Mouse (Mus musculus) layer of hippocampus, adult 9-11 months (tissue): ENCODE results near the gene Ftsj1.

Experiments
- DNase-seq: peaks from one replicate; pipeline ENCODE4 v3.0.0; 2022

Ftsj1 gene

DNA sequence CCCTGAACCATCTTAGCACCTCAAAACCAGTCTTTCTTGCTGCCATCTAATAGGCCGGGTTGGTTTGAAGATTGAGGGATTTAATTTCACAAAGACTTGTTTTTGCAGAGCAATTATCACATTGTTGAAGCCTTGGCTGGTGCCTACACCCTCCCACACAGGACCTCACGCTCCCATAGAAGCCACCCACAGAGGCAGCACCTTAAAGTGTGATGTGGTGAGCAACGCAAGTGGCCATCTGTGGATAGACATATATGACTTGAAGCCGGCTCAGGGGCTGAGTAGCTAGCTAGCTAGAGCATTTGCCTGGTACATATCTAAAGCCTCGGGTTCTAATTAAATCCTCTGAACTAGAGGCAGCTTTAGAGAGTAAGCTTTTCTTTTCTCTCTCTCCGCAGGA lies 34.8 kb downstream of the Ftsj1 start:
- DNase-seq: peak; percentile 32

DNA sequence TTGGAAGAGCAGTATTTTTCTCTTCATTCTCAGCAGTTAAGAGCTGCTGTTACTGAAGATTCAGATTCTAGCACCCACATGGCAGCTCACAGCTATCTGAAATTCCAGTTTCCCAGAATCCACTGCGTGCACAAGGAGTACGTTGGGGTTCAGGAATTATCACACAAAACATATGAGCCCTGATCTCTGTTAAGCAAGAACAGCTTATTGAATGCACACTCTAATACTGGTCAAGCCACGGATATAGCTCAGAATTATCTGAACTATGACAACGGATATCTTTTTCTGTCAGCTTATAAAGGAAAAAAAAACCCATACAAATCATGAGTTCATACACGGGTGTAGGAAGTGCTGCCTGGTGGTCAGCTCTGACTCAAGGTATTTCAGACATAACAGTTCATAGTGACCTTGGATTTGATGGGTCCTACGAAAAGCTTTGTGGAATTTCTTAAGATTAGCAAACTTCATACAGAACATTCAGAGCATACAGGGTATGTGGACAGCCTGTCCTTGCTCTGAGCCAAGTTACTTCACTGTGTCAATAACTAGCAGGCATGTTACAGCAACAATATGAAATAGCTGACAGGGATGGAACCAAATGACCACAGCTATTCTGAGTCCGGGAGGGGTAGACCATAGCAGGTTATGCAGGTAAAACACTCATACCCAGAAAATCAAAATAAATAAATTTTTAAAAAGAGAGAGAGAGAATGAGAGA lies 40.6 kb downstream of the Ftsj1 start:
- DNase-seq: no peak

DNA sequence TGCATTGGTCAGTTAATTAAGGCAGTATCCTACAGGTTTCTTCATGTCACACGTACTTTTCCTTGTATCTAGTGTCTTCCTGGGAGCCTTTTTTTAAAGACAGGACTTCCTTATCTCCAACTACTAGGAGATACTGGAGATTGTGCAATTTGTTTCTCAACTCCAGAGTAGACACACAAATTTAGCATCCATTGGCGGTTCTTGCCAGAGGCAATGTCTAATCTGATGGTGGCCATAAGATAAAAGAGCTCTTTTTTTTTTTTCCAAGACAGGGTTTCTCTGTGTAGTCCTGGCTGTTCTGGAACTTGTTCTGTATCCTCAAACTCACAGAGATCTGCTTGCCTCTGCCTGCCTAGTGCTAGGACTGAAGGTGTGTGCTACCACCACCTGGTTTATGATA lies 42.5 kb downstream of the Ftsj1 start:
- no peak for DNase-seq

DNA sequence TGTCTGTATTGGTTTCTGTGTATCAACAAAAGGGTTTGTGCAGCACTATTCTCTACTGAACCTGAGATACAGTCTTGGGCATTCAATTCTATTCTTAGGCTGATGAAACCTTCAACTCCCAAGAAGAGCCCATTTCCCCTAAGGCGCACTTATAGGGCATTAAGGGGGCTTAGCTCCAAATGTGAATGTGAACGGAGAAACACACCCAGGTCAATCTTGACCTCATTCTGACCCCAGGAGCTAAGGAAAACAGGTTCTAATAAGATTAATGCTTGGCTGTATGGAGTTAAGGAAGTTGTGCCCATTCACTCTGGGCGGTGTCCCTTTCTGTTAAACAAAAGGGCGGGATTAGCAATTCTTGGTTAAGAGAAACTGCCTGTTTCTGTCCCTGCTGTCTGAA lies 45.0 kb downstream of the Ftsj1 start:
- DNase-seq: no peak

DNA sequence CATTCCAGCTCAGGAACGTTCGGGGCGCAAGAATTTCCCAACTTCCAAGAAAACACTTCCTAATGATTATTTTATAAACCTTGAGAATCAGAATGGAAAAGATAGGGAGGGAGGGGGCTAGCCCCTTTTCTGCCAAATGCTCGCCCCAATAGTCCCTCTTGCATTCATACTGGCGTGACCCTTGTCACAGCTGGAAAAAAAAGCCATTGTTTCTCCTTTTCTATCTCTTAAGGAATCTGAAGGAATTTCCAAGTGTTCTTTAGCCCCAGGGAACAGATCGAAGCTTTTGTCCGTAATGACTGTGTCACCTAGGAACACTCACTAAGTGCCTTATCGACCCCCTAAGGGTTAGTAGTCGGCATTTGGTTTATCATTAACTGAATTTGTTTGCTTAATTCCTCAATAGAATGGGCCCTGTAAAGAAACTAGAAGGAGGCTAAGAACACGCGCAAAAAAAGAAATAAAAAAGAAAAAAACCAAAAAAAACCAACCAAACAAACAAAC lies 45.5 kb downstream of the Ftsj1 start:
- no peak for DNase-seq

DNA sequence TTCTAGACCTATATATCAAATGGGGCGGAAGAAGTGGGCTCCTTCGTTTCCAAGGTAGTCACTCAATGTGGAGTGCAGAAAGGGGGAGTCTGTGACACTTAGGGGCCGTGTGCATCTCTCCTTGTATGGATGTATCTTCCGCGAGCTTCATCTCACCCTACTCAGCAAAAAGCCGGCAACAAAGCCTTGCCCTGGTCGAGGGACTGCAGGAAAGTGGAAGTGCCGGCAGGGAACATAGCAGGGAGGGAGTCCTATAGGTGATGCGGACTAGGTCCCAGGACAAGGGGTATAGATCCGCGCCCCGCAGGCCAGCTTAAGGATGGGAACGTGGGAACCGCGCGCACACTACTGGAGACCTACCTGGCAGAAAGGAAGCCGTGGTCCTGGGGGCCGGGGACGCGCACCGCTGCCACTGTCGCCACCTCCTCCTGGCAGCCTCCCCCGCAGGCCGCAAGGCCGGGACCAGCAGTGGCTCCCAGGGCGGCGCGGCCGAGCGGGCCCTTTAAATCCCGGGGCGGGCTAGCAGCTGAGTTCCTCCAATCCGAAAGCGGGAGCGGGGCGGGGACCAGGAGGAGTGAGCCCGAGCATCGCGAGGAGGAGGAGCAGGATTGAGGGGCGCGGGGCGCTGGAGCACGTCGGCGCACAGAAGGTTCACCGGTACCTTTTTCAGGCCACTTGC lies 46.1 kb downstream of the Ftsj1 start, which contains the start of gene Porcn:
Porcn (minus strand) TSS at position 511 of the 679 bp plus-strand sequence.
- peak; percentile 82 for DNase-seq

DNA sequence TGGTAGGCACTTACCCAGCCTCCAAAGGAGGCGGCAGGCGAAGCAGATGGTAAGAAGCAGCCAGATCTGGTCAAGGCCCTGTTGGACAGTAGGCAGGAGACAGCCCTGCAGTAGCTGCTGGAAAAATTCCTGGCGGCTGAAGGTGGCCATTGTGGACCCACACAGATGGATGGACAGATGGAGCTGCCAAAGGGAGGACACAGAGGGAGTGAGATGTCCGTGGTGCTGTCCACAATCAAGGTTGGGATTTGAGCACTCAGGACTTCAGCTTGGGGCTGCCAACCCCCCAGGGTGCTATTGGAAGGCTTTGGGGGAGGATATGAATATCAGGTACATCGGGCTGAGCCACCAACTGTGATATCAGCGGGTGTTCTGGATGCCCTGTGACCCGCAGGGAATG lies 46.7 kb downstream of the Ftsj1 start:
- DNase-seq: peak; percentile 14

DNA sequence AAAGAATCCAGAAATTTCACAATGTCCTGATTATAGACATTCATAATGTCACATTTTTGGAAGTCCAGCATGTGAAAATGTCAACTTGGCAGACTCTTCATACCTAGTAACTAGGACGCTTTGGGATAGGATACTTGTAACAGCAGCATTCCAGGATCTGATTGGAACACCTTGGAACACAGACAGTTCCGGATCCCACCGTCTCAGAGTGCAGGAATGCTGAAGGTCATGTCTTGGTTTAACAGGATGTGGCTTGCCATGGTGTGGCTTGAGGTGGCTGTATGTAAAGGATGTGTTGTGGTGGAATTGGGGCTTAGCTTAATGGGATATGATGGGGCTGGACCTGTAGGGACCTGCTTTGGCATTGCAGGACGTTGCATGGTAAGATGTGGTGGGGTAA lies 47.1 kb downstream of the Ftsj1 start:
- no peak for DNase-seq

DNA sequence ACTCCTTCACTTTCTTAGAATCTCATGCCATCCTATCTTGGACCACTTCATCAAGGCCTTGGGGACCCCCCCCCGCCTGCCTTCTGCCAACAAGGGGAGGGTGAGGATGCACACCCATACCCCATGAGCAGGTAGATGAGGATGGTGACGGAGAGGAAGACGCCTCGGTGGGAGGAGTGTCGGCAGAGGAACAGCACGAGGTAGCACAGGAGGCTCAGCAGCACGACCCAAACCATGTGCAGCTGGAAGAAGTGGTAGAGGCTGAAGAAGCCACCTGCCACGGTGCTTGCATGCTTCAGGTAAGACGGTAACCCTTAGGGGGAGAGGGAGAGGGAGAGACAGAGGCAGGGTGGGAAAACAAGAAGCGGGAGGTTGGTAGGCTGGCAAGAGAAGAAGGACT lies 48.1 kb downstream of the Ftsj1 start:
- DNase-seq: no peak

DNA sequence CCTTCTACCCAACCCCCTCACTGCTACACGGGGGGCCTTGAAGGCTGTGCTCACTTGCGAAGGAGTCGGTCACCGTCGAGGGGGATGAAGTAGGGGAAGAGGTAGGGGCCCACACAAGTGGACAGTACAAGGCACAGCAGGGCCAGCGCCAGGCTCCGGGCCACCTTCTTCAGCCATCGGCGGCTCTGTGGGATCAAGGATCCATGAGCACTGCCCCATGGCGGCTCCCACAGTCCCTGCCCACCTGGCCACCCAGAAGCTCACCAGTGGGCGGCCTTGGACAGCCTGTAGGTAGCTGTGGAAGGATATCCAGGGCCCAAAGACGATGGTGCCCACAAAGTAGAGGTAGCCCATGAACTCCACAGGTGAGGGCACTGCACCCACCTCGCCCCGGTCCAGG lies 49.1 kb downstream of the Ftsj1 start:
- DNase-seq: no peak

DNA sequence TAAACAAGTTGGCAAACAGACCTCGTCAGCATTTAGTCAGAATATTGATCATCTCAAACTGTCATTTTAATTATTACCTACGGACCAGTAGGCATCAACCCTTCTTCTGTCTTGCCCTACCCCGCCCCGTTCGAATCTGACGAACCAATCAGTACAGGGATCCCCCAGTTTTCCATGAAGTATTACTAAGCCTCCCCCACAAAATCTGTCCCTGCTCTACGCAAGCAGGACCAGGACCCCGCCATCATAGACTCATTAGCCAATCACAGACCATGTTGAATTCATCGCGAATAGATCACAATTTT lies 58.8 kb downstream of the Ftsj1 start, which contains the start of gene Ebp:
Ebp (minus strand) TSS at position 94 of the 305 bp plus-strand sequence.
- DNase-seq: peak; percentile 81

DNA sequence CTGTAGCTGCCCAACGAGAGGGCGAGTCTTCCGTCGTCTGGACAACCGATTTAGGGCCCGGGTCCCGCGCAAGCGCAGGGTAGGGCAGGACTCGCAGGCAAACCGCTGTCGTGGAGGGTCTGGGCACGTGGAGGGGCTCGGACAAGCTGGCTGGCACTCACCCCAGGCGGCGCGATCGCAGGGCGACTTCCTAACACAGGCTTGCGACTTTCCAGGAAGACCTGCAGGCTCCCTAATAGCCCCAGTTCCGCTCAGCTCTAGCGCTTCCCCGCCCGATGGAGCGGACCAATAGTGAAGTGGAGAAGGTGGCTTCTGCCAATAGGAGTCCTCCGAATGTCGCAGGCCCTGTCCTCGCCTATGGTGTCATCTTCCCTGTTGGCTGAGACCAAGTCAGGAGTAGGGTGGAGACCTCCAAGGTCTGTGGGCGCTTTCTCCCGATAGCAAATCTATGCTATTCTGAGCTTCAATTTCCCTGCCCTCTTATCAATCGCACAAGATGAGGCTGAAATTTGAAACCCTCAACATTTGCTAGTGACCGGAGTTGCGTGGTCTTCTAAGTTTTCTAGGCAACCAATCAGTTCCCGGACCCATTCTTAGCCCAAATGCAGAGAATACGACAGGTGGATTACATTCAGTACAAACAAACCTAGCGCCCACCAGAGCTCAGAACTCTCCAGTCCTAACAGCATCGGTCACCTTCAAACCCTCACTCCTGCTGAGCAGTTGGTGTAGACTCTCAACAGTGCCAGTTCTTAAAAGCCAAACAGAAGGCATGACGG lies 59.4 kb downstream of the Ftsj1 start:
- peak; percentile 88 for DNase-seq

DNA sequence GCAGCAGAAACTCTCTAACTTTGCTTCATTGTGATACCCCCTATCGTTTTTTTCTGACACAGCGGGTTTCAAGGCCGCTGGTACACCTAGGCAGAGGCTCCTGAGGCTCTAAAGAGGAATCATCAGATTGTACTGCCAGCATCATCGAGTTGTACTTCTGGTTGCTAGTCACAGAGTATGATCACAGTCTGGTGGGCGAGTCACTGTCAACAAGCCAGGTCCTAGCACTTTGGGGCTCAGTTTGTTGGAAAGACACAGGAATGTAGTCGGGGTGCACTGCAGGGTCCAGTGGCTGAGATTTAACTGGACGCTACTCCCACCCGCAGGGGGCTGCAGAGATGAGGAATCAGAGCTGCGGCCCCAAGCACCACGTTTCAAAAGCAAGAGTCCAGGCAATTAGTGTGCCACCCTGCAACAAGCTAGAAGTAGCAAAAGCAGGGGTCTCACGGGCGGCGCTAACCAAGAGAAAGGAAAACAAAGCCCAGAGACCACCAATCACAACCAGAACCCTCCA lies 60.0 kb downstream of the Ftsj1 start:
- DNase-seq: peak; percentile 15
